Mouse (Mus musculus): ENCODE measurements around the gene Ccdc9b.

The Ccdc9b gene

DNA sequence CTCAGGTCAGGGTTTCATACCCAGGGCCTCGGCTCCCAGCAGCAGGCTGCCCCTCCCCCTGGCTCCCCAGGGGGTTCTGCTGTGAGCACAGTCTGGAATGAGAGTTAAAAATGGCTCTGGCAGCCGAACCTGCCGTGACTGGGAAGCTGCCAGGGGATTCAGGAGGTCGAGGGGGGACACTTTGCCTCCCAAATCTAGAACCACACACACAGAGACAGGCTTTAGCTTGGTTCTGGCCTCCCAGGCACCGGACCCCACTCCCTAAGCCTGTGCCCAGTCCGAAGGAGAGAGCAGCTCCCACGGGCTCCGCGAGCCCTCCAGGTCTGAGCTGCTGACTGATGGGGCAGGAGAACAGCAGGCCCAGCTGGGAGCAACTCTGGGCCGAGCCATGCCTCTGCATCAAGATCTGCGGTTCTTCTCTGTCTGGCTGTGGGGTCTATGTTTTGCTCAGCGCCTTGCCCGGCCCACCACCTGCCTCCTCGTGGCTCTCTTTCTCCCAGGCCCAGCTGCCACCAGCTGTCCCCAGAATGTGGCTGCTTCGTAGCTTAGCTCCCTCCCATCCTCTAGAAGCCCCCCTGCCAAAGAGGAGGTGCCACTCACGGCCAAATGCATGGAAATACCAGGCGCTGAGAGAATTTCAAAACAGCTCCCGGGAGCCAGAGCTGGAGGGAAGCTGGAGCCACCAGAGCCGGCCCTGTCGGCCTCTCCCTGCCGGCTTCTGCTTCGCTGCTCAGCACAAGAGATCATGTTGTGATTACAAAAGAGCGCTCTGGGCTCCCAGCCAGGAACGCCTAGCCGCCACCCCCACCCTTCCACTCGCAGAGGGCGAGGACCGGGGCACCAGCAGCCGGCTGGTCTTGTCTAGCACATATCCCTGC lies at the start of gene Ccdc9b:
TSS of gene Ccdc9b (minus strand) at position 756 of the 878 bp plus-strand sequence.
- in situ Hi-C loops (cut with MboI, MseI): loop anchor here in 1 of 2 experiments (5.0 kb wide), 2 partner anchors 115 to 125 kb away; no protein-coding TSS in a partner anchor

- in situ Hi-C loops (cut with MboI, MseI): no loop called here
Measured at GRCm38 (mm10) chr2:118810861-118811260, 48.4 kb upstream of the Ccdc9b start.

GRCm38 (mm10) chr2:118806860-118807259 lies 44.4 kb upstream of the Ccdc9b start:
- in situ Hi-C loops (cut with MboI, MseI): loop anchor here in 1 of 2 experiments (10.0 kb wide), 1 partner anchor 1782 kb away; no protein-coding TSS in a partner anchor

DNA sequence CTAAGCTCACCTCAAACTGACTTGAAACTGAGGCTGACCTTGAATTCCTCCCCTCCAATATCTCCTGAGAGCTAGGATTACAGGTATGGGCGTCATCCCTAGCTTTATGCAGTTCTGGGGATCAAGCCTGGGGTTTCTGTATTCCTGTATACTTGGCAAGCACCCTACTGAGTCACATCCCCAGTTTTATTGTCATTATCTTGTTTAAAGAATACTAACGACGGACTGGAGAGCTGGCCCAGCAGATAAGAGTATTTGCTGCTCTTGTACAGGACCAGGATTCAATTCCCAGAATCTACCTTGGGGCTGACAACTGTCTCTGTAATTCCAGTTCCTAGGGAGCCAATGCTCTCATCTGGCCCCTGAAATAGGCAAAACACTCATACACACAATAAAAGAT lies 43.3 kb upstream of the Ccdc9b start:
- in situ Hi-C loops (cut with MboI, MseI): loop anchor here in 1 of 2 experiments (10.0 kb wide), 1 partner anchor 1781 kb away; no protein-coding TSS in a partner anchor

- in situ Hi-C loops (cut with MboI, MseI): loop anchor here in 1 of 2 experiments (10.0 kb wide), 1 partner anchor 1780 kb away; no protein-coding TSS in a partner anchor
Measured at GRCm38 (mm10) chr2:118805137-118805536, 42.7 kb upstream of the Ccdc9b start.

DNA sequence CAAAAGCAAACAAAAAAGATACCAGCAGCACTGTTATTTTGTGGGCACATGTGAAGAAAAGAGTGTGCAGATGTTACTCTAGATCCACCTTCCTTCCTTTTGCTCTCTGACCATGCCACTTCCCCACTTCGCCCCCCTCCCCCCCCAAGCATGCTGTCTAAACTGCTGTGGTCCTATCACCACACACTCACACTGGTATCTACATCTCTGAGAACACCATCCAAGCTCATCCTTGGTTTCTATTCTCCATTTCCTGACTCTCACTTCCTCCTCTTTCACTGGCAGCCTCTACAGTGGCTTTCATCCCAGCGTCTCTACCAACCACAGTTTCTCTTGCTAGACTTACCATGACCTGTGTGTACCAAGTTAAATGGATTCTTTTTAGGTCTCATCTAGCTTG lies 42.0 kb upstream of the Ccdc9b start:
- in situ Hi-C loops (cut with MboI, MseI): loop anchor here in 1 of 2 experiments (10.0 kb wide), 1 partner anchor 1780 kb away; no protein-coding TSS in a partner anchor

DNA sequence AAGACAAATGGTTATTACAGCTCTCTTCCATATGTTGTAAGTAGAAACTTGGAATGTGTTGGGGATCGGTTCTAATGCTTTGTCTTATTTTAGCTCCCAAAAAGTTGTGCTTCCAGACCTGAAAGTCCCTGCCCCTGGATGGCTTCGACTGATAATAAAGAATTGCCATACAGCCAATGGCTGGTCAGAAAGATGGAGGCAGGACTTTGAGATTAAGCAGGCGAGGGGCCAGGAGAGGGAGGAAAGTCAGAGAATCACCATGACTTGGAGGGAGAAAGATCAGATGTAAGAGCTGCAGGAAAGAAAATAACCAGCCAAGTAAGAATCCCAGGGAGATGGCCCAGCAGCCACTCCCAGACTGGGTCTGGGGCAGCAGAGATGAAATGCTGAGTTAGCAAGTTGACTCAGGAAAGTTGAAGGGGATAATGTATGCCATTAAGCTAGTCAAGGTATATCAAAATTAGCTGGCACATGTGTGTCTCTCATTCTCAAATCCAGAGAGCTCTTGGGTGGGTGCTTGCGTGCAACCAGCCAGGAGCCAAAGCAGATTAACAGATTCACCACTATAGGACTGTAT lies 40.2 kb upstream of the Ccdc9b start:
- in situ Hi-C loops (cut with MboI, MseI): loop anchor here in 1 of 2 experiments (10.0 kb wide), 1 partner anchor 1778 kb away; no protein-coding TSS in a partner anchor

DNA sequence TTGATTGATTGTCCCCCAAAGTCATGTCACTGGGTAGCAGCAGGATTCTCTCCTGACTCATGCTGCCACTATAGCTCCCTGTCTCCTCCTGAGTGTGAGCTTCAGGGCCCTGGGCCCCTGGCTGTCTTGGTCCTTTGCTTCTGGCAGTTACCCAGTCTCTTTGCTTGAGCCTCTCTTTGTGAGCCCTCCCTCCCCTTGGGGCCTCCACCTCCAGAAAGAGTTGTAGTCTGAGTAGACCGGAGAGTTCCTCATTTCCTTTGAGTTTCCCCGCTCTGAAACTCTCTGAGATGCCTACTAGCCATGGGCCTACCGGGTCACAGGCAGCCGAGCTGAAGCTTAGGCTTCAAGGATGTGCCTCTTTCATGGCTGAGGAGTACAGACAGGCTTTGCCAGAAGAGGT lies 31.2 kb upstream of the Ccdc9b start:
- in situ Hi-C loops (cut with MboI, MseI): loop anchor here in 1 of 2 experiments (5.0 kb wide), 1 partner anchor 89 kb away; no protein-coding TSS in a partner anchor

GRCm38 (mm10) chr2:118792259-118792613 lies 29.8 kb upstream of the Ccdc9b start:
- in situ Hi-C loops (cut with MboI, MseI): loop anchor here in 1 of 2 experiments (5.0 kb wide), 1 partner anchor 90 kb away; no protein-coding TSS in a partner anchor

GRCm38 (mm10) chr2:118791591-118792258 lies 29.3 kb upstream of the Ccdc9b start:
- in situ Hi-C loops (cut with MboI, MseI): loop anchor here in 1 of 2 experiments (5.0 kb wide), 1 partner anchor 91 kb away; no protein-coding TSS in a partner anchor

DNA sequence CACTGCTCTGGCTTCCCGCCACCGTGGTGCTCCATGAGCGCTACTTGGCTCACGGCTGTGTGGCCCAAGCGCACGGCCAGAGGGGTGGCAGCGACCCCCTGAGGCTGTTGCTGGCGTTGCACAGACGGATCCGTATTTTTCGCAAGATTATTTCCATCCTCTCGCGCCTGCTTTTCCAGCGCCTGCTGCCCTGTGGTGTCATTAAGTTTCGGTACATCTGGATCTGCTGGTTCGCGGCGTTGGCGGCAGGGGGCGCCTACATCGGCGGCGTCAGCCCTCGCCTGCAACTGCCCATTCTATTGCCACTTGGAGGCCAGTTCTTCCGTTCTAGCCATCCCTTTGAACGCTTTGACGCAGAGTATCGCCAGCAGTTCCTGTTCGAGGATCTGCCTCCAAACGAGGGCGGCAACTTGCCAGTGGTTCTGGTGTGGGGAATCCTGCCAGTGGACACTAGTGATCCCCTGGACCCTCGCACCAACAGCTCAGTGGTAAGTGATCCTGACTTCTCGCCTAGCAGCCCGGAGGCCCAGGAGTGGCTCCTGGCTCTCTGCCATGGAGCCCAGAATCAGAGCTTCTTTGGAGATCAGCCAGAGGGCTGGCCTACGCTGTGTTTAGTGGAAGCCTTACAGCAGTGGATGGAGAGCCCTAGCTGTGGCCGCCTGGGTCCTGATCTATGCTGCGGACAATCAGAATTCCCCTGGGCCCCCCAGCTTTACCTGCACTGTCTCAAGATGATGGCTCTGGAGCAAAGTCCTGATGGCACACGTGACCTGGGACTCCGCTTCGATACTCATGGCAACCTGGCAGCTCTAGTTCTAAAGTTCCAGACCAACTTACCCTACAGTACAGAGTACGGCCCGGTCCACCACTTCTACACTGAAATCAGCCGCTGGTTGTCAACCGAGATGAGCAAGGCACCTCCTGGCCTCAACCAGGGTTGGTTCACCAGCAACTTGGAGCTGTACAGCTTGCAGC lies 28.4 kb upstream of the Ccdc9b start:
- in situ Hi-C loops (cut with MboI, MseI): loop anchor here in 1 of 2 experiments (5.0 kb wide), 1 partner anchor 91 kb away; no protein-coding TSS in a partner anchor

GRCm38 (mm10) chr2:118790221-118790550 lies 27.7 kb upstream of the Ccdc9b start:
- in situ Hi-C loops (cut with MboI, MseI): loop anchor here in 1 of 2 experiments (5.0 kb wide), 1 partner anchor 92 kb away; no protein-coding TSS in a partner anchor

DNA sequence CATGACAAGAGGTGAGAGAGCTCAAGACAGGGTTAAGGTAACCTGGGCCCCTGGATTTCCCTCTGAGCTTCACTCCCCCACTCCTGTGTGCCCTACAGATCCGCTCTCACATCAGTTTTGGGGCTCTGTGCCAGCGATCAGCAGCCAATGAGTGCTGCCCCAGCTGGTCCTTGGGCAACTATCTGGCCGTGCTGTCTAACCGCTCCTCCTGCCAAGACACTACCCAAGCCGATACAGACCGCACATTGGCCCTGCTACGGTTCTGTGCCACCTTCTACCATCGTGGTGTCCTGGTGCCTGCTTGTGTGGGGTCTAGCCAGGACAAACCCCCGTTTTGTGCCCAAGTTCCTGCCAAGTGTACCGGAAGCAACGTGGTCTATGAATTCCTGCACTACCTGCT lies 27.0 kb upstream of the Ccdc9b start:
- in situ Hi-C loops (cut with MboI, MseI): no loop called here

DNA sequence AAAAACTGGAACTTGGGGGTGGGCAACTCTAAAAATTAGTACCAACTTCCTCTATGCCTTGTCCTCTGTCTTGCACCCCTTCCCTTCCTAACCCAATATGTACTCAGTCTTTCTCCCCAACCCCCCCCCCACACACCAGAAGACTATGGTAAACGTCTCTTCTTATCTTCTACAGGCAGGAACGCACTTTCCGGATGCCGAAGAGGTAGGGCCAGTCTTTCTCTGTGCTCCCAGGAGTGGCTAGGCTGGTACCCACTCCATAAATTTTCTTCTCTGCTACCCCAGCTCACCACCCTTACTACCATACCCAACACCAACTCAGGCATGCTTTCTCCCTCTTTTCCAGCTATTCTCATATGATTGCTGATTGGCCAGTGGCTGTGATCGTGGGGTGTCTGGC lies 24.1 kb upstream of the Ccdc9b start:
- in situ Hi-C loops (cut with MboI, MseI): no loop called here

DNA sequence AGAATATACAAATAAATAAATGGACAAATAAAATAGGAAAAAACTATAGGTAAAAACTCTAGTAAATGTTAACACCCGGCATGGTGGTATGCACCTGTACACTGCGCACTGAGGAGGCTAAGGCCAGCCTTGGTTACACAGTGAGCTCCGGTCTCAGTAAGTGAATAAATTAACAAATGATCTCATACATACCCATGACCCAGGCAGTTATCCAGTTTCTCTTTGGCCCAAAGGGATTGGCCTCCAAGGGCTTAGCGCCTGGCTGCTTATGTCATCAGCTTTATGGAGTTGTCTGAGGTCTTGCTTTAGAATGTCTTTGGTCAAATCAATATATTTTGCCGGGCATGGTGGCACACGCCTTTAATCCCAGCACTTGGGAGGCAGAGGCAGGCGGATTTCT lies 21.2 kb upstream of the Ccdc9b start:
- in situ Hi-C loops (cut with MboI, MseI): no loop called here

DNA sequence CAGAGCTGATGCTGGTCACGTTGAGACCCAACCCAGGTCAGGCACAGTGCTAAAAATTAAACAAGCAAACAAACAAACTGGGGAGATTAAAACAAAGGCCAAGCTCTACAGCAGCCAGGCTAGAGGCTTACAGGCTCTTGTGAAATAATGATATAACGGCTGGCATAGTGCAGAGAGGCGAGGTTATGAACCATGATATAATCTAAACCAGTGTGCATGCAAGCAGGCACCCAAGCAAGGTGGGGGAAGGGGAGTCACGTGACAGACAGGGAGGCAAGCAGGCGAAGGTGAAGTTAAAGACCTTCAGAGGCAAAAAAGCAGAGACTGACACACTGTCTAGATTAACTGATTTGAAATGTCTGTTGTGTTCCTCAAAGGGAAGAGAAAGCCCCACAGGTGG lies 20.6 kb upstream of the Ccdc9b start:
- in situ Hi-C loops (cut with MboI, MseI): no loop called here

DNA sequence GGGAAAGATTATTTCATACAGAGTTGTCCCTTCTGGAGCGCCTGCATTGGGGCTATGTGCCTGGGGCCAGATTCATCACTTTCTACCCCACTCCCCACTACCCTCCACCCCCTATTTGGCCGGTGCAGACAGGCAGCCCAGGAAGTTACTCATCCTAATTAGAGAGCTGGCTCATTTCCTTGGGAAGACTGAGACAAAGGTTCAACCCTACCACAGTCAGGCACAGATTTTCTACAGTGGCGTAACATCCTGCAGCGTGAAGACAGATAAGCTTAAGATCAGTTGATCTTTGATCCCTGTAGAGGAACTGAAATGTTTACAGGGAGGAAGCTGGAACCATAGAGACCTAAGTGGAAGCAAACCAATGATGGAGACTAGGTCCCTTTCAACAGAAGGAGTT lies 19.8 kb upstream of the Ccdc9b start:
- in situ Hi-C loops (cut with MboI, MseI): no loop called here

DNA sequence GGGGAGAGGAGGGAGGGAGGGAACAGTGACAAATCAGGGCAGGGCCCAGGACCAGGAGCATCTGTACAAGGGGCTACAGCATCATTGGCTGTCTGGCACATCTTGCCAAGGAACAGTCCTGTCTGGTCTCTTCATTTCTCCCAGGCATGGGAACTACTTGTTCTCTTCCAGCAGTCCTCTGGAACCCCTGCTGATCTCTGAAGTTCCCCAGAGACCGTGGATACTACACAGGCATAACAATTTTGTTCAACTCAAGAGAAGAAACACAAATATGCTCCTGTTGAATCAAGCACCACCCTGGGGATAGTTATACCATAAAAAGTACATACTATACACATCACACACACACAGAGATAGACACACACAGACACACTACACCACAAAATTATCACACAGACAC lies 18.7 kb upstream of the Ccdc9b start:
- in situ Hi-C loops (cut with MboI, MseI): no loop called here

DNA sequence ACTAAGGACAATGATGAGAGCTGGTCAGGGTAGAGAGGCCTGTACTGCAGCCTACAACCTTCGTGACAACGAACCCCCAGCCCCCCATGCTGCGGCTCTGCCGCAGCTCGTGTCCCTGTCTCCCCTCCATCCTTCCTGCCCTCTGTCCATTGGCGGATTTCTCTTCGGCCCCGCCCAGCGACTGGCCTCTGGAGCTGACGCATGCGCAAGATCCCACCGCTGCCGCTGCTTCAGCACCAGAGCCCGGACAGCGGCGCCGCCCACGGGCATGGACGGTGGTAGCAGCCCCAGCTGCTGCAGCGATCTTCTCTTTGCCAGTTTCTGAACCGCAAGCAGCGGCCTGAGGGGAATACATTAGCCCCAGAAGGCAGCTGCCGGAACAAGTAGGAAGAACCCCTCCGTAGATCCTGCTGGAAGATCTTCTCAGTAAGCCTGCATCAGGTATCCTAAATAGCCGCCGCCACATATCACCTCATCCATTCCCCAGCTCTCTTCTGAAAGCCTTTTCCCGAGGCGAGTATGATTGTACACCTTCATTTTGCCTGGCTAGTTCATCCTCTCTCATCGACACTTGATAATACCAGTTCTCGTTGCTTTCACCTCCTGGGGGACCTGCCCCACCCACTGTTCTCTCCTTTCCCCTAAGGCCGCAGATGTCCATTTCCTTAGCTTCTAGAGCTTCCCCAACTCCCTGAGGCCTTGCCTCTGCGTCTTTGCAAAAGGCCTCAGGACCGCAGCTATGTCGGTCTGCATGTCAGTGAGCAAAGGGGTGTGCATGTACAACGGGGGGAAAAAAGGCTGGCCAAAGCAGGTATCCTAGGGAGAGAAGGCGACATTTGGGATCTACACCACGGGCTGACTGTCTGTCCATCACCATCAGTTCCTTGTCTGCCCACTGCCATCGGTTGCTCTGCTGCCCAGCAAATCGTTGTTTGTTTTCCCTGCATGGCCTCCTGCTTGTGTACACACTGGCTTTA lies 17.3 kb upstream of the Ccdc9b start, which contains the start of gene Disp2:
TSS of gene Disp2 (plus strand) at position 216 of the 977 bp plus-strand sequence.
- in situ Hi-C loops (cut with MboI, MseI): no loop called here

Data from T-helper 17 cell (primary cell).